Mouse (Mus musculus) urinary bladder, postnatal 4 days (tissue): Measurements from ENCODE around the gene Spcs3.

ENCODE experiments used
- DNase-seq, 2 experiments: peaks; one replicate each; pipeline ENCODE4 v3.0.0; 2021 to 2022; ENCODE audit warnings: low spot score in 2 of 2

The Spcs3 gene

GRCm38 (mm10) chr8:54508814-54509213 is 21.0 kb downstream of the Spcs3 start:
- DNase-seq: no peak

- no peak for DNase-seq
Measured at GRCm38 (mm10) chr8:54508096-54508456, 21.7 kb downstream of the Spcs3 start.

GRCm38 (mm10) chr8:54507428-54508095 is 22.2 kb downstream of the Spcs3 start:
- DNase-seq: peak; percentile 32 to 70

- no peak for DNase-seq
Measured at GRCm38 (mm10) chr8:54505060-54505459, 24.7 kb downstream of the Spcs3 start.

GRCm38 (mm10) chr8:54503104-54503503 is 26.7 kb downstream of the Spcs3 start:
- no peak for DNase-seq

GRCm38 (mm10) chr8:54493915-54494314 is 35.9 kb downstream of the Spcs3 start:
- no peak for DNase-seq

GRCm38 (mm10) chr8:54493110-54493509 is 36.7 kb downstream of the Spcs3 start:
- no peak for DNase-seq

GRCm38 (mm10) chr8:54491934-54492333 is 37.9 kb downstream of the Spcs3 start:
- DNase-seq: no peak

GRCm38 (mm10) chr8:54491057-54491690 is 38.6 kb downstream of the Spcs3 start:
- no peak for DNase-seq

GRCm38 (mm10) chr8:54488437-54488836 is 41.4 kb downstream of the Spcs3 start:
- DNase-seq: no peak

GRCm38 (mm10) chr8:54486555-54487273 is 43.1 kb downstream of the Spcs3 start:
- DNase-seq: no peak
